Mouse (Mus musculus): ENCODE measurements at regions not wholly inside any gene's neighbourhood (a gene's known extent, or its start where the extent isn't known, plus 50 kb on each side); places are given as distances from the start of the nearest gene placed in this dataset.

GRCm38 (mm10) chr1:76336011-76336410, 789.9 kb downstream of the Slc4a3 start:
- DNase-seq = no peak

GRCm38 (mm10) chr1:76362106-76362505, 816.0 kb downstream of the Slc4a3 start:
- no peak for DNase-seq

GRCm38 (mm10) chr1:76373931-76374330, 827.9 kb downstream of the Slc4a3 start:
- peak; percentile 7 for DNase-seq

GRCm38 (mm10) chr1:76378154-76378553, 832.1 kb downstream of the Slc4a3 start:
- DNase-seq = no peak

- no peak for DNase-seq
Observed at GRCm38 (mm10) chr1:76392536-76392935, 846.5 kb downstream of the Slc4a3 start.

- no peak for DNase-seq
Observed at GRCm38 (mm10) chr1:76394038-76394437, 848.0 kb downstream of the Slc4a3 start.

- DNase-seq = no peak
Observed at GRCm38 (mm10) chr1:76402854-76403253, 856.8 kb downstream of the Slc4a3 start.

GRCm38 (mm10) chr1:76404003-76404402, 857.9 kb downstream of the Slc4a3 start:
- DNase-seq = no peak

GRCm38 (mm10) chr1:76410813-76411212, 864.7 kb downstream of the Slc4a3 start:
- DNase-seq = no peak

GRCm38 (mm10) chr1:76420525-76420924, 874.5 kb downstream of the Slc4a3 start:
- no peak for DNase-seq

GRCm38 (mm10) chr1:76427439-76427838, 881.4 kb downstream of the Slc4a3 start:
- no peak for DNase-seq

- DNase-seq = no peak
Observed at GRCm38 (mm10) chr1:76430041-76430610, 884.1 kb downstream of the Slc4a3 start.

- DNase-seq = no peak
Observed at GRCm38 (mm10) chr1:76433481-76433941, 887.4 kb downstream of the Slc4a3 start.

- peak; percentile 60 for DNase-seq
Observed at GRCm38 (mm10) chr1:76450539-76451214, 904.6 kb downstream of the Slc4a3 start.

GRCm38 (mm10) chr1:76453160-76453710, 907.2 kb downstream of the Slc4a3 start:
- no peak for DNase-seq

GRCm38 (mm10) chr1:76466562-76466961, 920.5 kb downstream of the Slc4a3 start:
- DNase-seq = no peak

- no peak for DNase-seq
Observed at GRCm38 (mm10) chr1:76484193-76484592, 938.1 kb downstream of the Slc4a3 start.

- no peak for DNase-seq
Observed at GRCm38 (mm10) chr1:76487481-76487880, 941.4 kb downstream of the Slc4a3 start.

- DNase-seq = no peak
Observed at GRCm38 (mm10) chr1:76489681-76490492, 943.8 kb downstream of the Slc4a3 start.

GRCm38 (mm10) chr1:76490719-76491118, 944.7 kb downstream of the Slc4a3 start:
- no peak for DNase-seq

GRCm38 (mm10) chr1:76491187-76491586, 945.1 kb downstream of the Slc4a3 start:
- no peak for DNase-seq

GRCm38 (mm10) chr1:76505150-76505549, 959.1 kb downstream of the Slc4a3 start:
- DNase-seq = no peak

- no peak for DNase-seq
Observed at GRCm38 (mm10) chr1:76508821-76509220, 962.8 kb downstream of the Slc4a3 start.
